Mouse (Mus musculus): ENCODE measurements around the gene Cldn13. TPM values are rescaled to one million over a fixed set of nuclear protein-coding genes. Genes with fewer than 3 reads are reported as not detected.
"Not testable (repeated sequence)": the region's sequence is repeated elsewhere in the genome, so short reads cannot be mapped to it uniquely, and the experiment has no call there.

The Cldn13 gene
- polyA plus RNA-seq, 1 experiment from 2014 or later, result 0.50 TPM

DNA sequence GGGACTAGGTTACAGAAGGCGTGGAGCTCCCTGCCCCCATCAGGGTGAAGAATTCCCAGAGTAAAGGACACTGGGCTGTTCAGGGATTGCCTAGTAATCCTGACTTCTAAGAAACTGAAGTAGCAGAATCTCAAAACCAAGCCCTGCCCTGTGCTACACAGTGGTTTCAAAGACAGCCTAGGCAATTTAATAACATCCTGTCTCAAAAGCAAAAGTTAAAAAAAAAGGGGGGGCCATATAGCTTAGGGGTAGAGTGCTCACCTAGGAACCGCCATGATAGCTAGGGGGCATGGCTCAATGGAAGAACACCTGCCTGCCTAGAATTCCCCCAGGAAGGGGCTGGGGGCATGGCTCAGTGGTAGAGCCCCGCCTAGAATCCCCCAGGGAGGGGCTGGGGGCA lies 23.7 kb upstream of the Cldn13 start:
- DNase-seq (ENCODE audit: low spot score) (no peak), ATAC-seq (ENCODE audit: low FRiP score) (no peak)
- Histone ChIP-seq H3K36me3 (replicated peaks; ENCODE audit: control insufficient read depth, insufficient read depth) (no peaks in the 10 kb centered on the region), H3K27me3 (ENCODE audit: control insufficient read depth, insufficient read depth, low read length) (no peaks in the 10 kb centered on the region), H3K27ac (no peak overlapping the region), H3K9ac (no peak overlapping the region), H3K4me1 (replicated peaks; ENCODE audit: control insufficient read depth, insufficient read depth, low read length) (no peaks in the 10 kb centered on the region), H3K4me3 (replicated peaks; ENCODE audit: low read length) (no peak overlapping the region), H3K4me2 (replicated peaks) (no peak overlapping the region), H3K9me3 (ENCODE audit: control insufficient read depth, low read length) (no peaks in the 10 kb centered on the region)
- 86% methylated on average over 3 of the region's 3 CpGs for WGBS

- WGBS, result 94% methylated on average over 6 of the region's 6 CpGs
- Histone ChIP-seq H3K4me2 (replicated peaks) (no peak overlapping the region), H3K9me3 (ENCODE audit: control insufficient read depth, low read length) (no peaks in the 10 kb centered on the region), H3K27ac (no peak overlapping the region), H3K9ac (no peak overlapping the region), H3K4me3 (replicated peaks; ENCODE audit: low read length) (no peak overlapping the region), H3K27me3 (ENCODE audit: control insufficient read depth, insufficient read depth, low read length) (no peaks in the 10 kb centered on the region), H3K4me1 (replicated peaks; ENCODE audit: control insufficient read depth, insufficient read depth, low read length) (no peaks in the 10 kb centered on the region), H3K36me3 (replicated peaks; ENCODE audit: control insufficient read depth, insufficient read depth) (no peaks in the 10 kb centered on the region)
- DNase-seq (ENCODE audit: low spot score) (no peak), ATAC-seq (ENCODE audit: low FRiP score) (no peak)
These were observed 21.4 kb upstream of the Cldn13 start for GRCm38 (mm10) chr5:134936626-134937185.

DNA sequence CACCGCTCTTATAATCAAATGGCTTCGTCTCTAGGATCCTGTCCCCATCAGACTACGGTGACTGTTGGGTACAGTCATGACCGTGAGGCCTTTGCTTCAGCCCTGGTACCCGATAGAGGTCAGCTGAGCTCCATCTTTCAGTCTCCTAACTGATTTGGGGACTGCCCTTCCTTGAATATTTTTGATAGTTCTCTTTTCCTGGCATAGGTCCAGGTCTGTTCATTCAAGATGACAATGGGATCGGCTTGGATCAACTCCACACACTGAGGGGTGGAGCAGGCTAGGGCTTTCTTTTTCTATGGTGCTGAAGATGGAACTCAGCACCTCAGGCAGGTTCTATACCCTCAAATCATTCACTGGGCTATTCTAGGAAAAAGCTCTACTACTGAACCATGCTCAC lies 20.7 kb upstream of the Cldn13 start:
- ATAC-seq (ENCODE audit: low FRiP score) (no peak), DNase-seq (ENCODE audit: low spot score) (no peak)
- Histone ChIP-seq H3K36me3 (replicated peaks; ENCODE audit: control insufficient read depth, insufficient read depth) (no peaks in the 10 kb centered on the region), H3K4me1 (replicated peaks; ENCODE audit: control insufficient read depth, insufficient read depth, low read length) (no peaks in the 10 kb centered on the region), H3K27ac (no peak overlapping the region), H3K4me2 (replicated peaks) (no peak overlapping the region), H3K27me3 (ENCODE audit: control insufficient read depth, insufficient read depth, low read length) (no peaks in the 10 kb centered on the region), H3K4me3 (replicated peaks; ENCODE audit: low read length) (no peak overlapping the region), H3K9ac (no peak overlapping the region), H3K9me3 (ENCODE audit: control insufficient read depth, low read length) (no peaks in the 10 kb centered on the region)
- WGBS, result 96% methylated on average over 6 of the region's 6 CpGs

DNA sequence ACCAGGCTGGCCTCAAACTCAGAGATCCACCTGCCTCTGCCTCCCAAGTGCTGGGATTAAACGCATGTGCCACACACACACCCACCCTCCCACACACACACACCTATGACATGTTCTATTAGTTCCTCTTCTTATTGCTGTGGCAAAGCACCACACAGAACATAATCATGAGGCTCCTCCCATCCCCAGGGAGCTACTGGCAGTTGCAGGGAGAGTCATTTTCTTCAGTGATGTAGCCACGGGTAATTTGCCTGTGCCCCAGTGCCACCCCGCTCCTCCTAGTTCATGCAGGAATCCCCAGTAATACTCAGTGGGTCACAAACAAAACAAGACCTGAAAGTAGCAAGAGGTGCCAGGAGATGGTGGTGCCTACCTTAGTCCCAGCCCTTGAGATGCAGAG lies 19.3 kb upstream of the Cldn13 start:
- Histone ChIP-seq H3K27ac (no peak overlapping the region), H3K27me3 (ENCODE audit: control insufficient read depth, insufficient read depth, low read length) (no peaks in the 10 kb centered on the region), H3K4me3 (replicated peaks; ENCODE audit: low read length) (no peak overlapping the region), H3K9ac (no peak overlapping the region), H3K4me1 (replicated peaks; ENCODE audit: control insufficient read depth, insufficient read depth, low read length) (no peaks in the 10 kb centered on the region), H3K9me3 (ENCODE audit: control insufficient read depth, low read length) (no peaks in the 10 kb centered on the region), H3K4me2 (replicated peaks) (no peak overlapping the region), H3K36me3 (replicated peaks; ENCODE audit: control insufficient read depth, insufficient read depth) (no peaks in the 10 kb centered on the region)
- WGBS, result 88% methylated on average over 3 of the region's 3 CpGs
- DNase-seq (ENCODE audit: low spot score), result no peak
- ATAC-seq (ENCODE audit: low FRiP score), result no peak

DNA sequence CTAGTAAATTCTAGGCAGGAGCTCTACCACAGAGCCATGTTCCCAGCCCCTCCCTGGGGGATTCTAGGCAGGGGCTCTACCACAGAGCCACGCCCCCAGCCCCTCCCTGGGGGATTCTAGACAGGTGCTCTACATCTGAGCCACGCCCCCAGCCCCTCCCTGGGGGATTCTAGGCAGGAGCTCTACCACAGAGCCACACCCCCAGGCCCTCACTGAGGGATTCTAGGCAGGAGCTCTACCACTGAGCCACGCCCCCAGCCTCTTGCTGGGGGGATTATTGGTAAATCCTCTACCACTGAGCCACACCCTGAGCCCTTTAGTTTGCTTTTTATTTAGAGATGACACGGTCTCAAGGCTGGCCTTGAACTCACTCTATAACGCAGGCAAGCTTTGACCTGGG lies 18.4 kb upstream of the Cldn13 start:
- 91% methylated on average over 5 of the region's 5 CpGs for WGBS
- not testable (repeated sequence) for H3K27me3 ChIP-seq (ENCODE audit: control insufficient read depth, insufficient read depth, low read length); DNase-seq (ENCODE audit: low spot score); H3K4me3 ChIP-seq (replicated peaks; ENCODE audit: low read length); H3K9ac ChIP-seq; H3K27ac ChIP-seq; H3K36me3 ChIP-seq (replicated peaks; ENCODE audit: control insufficient read depth, insufficient read depth); H3K4me1 ChIP-seq (replicated peaks; ENCODE audit: control insufficient read depth, insufficient read depth, low read length); H3K9me3 ChIP-seq (ENCODE audit: control insufficient read depth, low read length); ATAC-seq (ENCODE audit: low FRiP score); H3K4me2 ChIP-seq (replicated peaks)

DNA sequence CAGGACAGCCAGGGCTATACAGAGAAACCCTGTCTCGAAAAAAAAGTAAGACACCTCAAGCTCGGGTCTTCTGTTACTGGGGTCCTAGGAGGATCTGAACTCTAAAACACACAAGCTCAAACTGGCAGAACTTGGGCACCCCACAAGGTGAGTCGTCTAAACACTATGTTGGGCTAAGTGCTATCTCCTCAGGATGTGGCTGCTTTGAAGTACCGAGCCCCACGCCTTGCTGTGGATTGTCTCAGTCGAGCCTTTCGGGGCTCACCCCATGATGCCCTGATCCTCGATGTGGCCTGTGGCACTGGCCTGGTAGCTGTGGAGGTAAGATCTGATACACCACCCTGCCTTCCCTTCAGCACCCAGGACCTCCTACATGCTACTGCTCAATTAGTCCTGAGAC lies 18.0 kb upstream of the Cldn13 start:
- H3K27me3 ChIP-seq (ENCODE audit: control insufficient read depth, insufficient read depth, low read length), result no peaks in the 10 kb centered on the region
- ATAC-seq (ENCODE audit: low FRiP score) (no peak), DNase-seq (ENCODE audit: low spot score) (no peak)
- 92% methylated on average over 8 of the region's 8 CpGs for WGBS
- H3K9me3 ChIP-seq (ENCODE audit: control insufficient read depth, low read length), result no peaks in the 10 kb centered on the region
- H3K4me2 ChIP-seq (replicated peaks), result no peak overlapping the region
- no peak overlapping the region for H3K9ac ChIP-seq
- H3K4me1 ChIP-seq (replicated peaks; ENCODE audit: control insufficient read depth, insufficient read depth, low read length), result no peaks in the 10 kb centered on the region
- no peaks in the 10 kb centered on the region for H3K36me3 ChIP-seq (replicated peaks; ENCODE audit: control insufficient read depth, insufficient read depth)
- H3K4me3 ChIP-seq (replicated peaks; ENCODE audit: low read length), result no peak overlapping the region
- no peak overlapping the region for H3K27ac ChIP-seq

DNA sequence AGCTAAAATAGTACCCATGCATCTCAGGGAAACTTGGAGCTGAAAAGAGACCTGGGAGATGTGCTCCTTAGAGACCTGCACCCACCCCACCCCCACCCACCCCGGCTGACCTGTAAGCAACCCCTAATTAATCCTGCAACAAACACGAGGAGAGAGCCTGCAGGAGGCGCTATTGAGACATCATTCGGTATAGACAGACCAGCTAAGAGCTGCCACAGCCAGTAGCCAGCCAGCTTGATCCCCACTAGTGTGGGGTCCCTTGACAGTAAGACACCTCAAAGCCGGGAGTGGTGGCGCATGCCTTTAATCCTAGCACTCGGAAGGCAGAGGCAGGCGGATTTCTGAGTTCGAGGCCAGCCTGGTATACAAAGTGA lies 17.6 kb upstream of the Cldn13 start:
- Histone ChIP-seq H3K4me3 (replicated peaks; ENCODE audit: low read length) (peak overlapping the region; percentile 71), H3K9ac (peak overlapping the region; percentile 78), H3K27ac (no peak overlapping the region), H3K27me3 (ENCODE audit: control insufficient read depth, insufficient read depth, low read length) (no peaks in the 10 kb centered on the region), H3K9me3 (ENCODE audit: control insufficient read depth, low read length) (no peaks in the 10 kb centered on the region), H3K36me3 (replicated peaks; ENCODE audit: control insufficient read depth, insufficient read depth) (no peaks in the 10 kb centered on the region), H3K4me2 (replicated peaks) (peak overlapping the region; percentile 98), H3K4me1 (replicated peaks; ENCODE audit: control insufficient read depth, insufficient read depth, low read length) (no peaks in the 10 kb centered on the region)
- 52% methylated on average over 9 of the region's 9 CpGs for WGBS
- ATAC-seq (ENCODE audit: low FRiP score), result no peak
- DNase-seq (ENCODE audit: low spot score), result no peak

- Histone ChIP-seq H3K9ac (peak within 1 kb of the TSS; percentile 78), H3K27ac (no peak within 1 kb of the TSS), H3K4me1 (replicated peaks; ENCODE audit: control insufficient read depth, insufficient read depth, low read length) (no peaks in the 10 kb centered on the region), H3K4me2 (replicated peaks) (peak within 1 kb of the TSS; percentile 98), H3K4me3 (replicated peaks; ENCODE audit: low read length) (peak within 1 kb of the TSS; percentile 71), H3K9me3 (ENCODE audit: control insufficient read depth, low read length) (no peaks in the 10 kb centered on the region), H3K36me3 (replicated peaks; ENCODE audit: control insufficient read depth, insufficient read depth) (no peaks in the 10 kb centered on the region), H3K27me3 (ENCODE audit: control insufficient read depth, insufficient read depth, low read length) (no peaks in the 10 kb centered on the region)
- DNase-seq (ENCODE audit: low spot score) (peak; percentile 87), ATAC-seq (ENCODE audit: low FRiP score) (peak; percentile 95)
- WGBS, result under 1% methylated on average over 39 of the region's 41 CpGs
These were observed 17.0 kb upstream of the Cldn13 start, which contains the start of gene Mettl27 for GRCm38 (mm10) chr5:134932179-134932902. Mettl27 (plus strand) TSS chr5:134932368.

- no peak for DNase-seq (ENCODE audit: low spot score)
- ATAC-seq (ENCODE audit: low FRiP score), result no peak
- no peak overlapping the region for H3K27ac ChIP-seq
- H3K4me1 ChIP-seq (replicated peaks; ENCODE audit: control insufficient read depth, insufficient read depth, low read length), result no peaks in the 10 kb centered on the region
- H3K9me3 ChIP-seq (ENCODE audit: control insufficient read depth, low read length), result no peaks in the 10 kb centered on the region
- H3K27me3 ChIP-seq (ENCODE audit: control insufficient read depth, insufficient read depth, low read length), result no peaks in the 10 kb centered on the region
- H3K9ac ChIP-seq, result no peak overlapping the region
- H3K4me2 ChIP-seq (replicated peaks), result no peak overlapping the region
- no peak overlapping the region for H3K4me3 ChIP-seq (replicated peaks; ENCODE audit: low read length)
- 85% methylated on average over 2 of the region's 2 CpGs for WGBS
- H3K36me3 ChIP-seq (replicated peaks; ENCODE audit: control insufficient read depth, insufficient read depth), result no peaks in the 10 kb centered on the region
These were observed 14.7 kb upstream of the Cldn13 start for GRCm38 (mm10) chr5:134929988-134930387.

Data from hindbrain, embryonic 14.5 days (tissue).